Mouse (Mus musculus) olfactory bulb, adult 2 months (tissue): ENCODE measurements around the gene Eps15.

Source experiments
- CTCF ChIP-seq: fragments of 200-500 bp; IDR thresholded peaks from 2 replicates; pipeline ENCODE4 v1.5.1; 2012; ENCODE audit warnings: low read depth, mild to moderate bottlenecking, low read length, moderate library complexity; ENCODE audit not compliant: insufficient read depth
- POLR2A ChIP-seq: fragments of 200-500 bp; IDR thresholded peaks from 2 replicates; pipeline ENCODE4 v1.6.1; 2012; ENCODE audit warnings: mild to moderate bottlenecking, low read depth, low read length, moderate library complexity; ENCODE audit not compliant: insufficient read depth

DNA sequence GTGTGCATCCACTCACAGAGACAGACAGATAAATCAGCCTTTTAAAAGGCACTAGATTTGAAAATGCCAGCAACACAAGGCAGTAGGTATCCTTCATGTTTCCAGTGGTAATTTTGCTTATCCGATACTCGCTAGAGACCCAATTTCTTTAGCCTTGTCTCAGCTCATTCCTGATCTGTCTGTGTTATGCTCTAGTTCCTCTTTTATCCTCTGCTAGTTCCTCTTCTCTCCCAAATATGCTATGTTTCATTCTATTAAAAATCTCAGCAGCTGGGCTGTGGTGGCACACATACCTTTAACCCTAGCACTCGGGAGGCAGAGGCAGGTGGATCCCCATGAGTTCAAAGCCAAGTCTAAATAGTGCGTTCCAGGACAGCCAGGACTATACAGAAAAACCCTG is 8.3 kb upstream of the Eps15 start:
- TF ChIP-seq CTCF: no peak
- TF ChIP-seq POLR2A: no peak
